Mouse (Mus musculus): ENCODE measurements around the gene Coro2b.
A peak's percentile ranks its signal among the peaks of the same experiment; 100 is the strongest.

The Coro2b gene

DNA sequence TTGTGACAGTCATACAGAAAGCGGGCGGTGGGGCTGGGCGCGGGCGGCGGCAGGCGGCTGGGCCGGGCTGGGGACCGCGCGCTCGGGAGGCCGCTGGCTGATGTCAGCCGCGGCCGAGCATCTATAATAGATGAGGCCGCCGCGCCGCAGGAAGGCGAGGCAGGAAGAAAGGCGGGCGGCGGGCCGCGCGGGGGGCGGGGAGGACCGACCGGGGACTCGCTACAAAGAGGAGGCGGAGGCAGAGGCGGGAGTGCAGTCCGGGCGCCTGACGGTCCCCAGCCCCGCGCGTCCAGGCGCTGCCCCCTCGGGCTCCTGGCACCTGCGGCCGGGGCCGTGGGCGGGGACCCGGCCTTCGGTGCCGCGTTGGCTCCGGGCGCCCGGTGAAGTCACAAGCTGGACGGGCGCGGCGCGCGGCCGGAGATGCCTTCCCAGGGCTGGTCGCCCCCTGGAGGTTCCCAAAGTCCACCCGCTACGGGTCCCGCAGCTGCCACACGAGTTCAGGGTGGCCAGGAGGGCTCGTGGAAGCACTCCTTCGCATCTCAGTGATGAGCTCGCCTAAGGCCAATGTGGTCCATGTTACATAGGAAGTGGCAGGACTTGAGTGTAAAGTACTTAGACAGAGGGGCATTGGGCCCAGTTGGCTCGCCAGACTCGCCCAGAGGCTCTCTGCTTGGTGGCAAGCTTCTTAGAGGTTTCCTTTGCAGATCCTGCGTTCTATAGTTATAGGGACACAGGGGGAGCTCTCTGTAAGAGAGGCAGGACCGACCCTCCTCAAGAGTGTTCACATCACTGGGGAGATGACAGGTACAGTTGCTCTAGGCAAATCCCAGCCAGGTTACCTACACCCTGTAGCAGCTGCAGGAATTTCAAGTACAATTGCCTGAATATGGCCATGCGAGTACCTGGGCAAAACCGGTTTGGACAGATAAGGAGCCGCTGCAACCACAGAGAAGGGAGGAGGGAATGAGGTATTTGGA is at the start of gene Coro2b:
TSS of gene Coro2b (minus strand) at position 390 of the 977 bp plus-strand sequence.
- peak; percentile 56 for DNase-seq (ENCODE audit: extremely low read depth, insufficient read length, low spot score)

DNA sequence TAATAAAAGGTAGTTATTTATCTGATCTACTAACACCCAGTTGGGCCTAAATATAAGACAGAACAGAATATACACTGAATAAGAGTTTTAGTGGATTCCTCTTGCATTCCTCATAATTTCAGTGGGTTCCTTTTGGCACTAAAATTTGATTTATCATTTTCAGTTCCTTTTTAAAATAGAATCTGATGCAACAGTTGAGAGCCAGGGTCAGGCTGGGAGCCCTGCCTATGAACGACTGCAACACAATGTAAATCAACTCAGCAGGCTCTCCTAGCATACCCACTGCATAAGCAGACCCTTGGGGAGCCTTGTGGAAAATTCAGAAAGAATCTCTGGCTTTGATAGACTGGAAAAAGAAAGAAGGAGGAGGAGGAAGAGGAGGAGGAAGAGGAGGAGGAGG is 40.7 kb upstream of the Coro2b start:
- no peak for DNase-seq (ENCODE audit: extremely low read depth, insufficient read length, low spot score)

DNA sequence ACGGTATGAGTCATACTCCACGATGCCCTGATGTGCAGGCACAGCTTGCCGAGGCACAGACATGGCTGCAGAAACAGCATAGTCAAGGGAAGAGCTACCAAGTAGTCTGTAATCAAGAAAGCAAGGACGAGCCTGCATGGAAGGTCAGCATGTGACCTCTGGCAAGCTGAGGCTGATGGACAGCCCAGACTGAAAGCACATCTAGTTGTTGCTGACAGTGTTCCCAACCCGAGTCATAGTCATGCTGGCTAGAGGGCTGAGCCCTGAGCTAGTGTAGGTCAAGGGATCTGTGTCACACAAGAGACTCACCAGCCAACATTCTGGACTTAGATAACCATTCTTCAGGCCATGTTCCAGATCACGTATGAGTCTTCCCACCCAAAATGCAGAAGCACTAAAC is 32.3 kb upstream of the Coro2b start:
- DNase-seq (ENCODE audit: extremely low read depth, insufficient read length, low spot score), result no peak

DNA sequence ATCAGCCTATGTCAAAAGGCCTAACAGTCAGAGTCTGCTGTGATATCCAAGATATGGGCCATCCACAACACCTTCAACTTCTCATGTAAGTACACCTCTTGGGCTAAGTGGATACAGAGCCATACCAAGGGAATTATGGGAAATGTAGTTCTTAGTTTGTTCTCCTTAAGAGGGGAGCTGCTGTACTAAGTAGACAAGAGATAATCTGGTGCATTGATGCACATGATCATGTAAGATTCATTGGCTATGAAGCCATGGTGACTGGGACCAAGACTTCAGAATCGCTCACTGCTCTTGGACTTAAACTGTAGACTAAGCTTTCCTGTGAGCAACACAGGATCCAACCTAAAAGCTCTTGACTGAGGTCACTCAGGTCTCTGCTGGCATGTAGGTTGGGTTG is 31.0 kb upstream of the Coro2b start:
- DNase-seq (ENCODE audit: extremely low read depth, insufficient read length, low spot score), result no peak

DNA sequence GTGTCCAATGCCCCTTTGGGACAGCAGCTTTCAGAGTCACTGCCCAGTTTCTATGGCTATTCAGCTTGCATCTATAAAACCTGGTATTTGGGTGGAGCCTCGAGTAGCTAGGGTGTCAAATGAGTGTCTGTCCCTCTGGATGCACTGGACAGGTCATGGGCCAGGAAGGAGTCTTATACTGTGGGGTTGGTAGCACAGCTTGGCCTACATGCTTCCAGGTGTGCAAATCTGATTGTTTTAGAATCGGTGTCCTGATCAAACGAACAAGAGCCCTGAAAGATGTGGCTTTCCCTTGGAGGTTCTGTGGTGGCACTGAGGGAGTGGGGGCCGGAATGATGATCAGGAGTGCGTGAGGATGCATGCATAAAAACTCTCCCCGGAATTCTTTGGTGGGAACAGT is 25.4 kb upstream of the Coro2b start:
- DNase-seq (ENCODE audit: extremely low read depth, insufficient read length, low spot score), result no peak

DNA sequence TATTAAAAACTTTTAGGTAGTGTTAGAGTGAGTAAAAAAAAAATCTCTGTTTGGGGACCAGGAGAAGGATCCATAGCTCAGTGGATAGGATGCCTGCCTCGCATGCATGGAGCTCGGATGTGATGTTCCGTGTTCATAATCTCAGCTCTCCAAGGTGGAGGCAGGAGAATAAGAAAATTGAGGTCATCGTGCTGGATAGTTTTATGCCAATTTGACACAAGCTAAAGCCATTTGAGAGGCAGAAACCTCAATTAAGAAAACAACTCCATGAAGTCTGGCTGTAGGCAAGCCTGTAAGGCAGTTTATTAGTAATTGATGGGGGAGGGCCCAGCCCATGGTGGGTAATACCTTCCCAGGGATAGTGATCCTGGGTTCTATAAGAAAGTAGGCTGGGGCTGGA is 23.6 kb upstream of the Coro2b start:
- DNase-seq (ENCODE audit: extremely low read depth, insufficient read length, low spot score), result no peak

DNA sequence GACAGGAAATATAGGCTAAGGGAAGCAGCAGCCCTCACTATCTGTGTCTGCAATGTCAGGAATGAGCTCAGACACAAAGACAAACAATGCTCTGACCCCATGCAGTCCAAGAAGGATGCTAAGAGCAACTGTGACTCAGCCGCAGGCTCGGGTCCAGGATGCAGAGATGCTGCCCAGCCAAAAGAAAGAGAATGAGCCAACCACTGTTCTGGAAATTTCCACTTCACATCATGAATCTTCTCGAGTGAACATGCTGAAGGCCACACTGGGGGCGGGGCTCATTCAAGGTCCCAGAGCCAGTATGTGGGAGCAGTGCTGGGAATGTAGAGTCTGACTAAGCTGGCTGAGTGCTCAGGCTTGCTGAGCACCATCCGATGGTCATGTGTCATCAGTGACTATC is 23.2 kb upstream of the Coro2b start:
- DNase-seq (ENCODE audit: extremely low read depth, insufficient read length, low spot score), result peak; percentile 85

DNA sequence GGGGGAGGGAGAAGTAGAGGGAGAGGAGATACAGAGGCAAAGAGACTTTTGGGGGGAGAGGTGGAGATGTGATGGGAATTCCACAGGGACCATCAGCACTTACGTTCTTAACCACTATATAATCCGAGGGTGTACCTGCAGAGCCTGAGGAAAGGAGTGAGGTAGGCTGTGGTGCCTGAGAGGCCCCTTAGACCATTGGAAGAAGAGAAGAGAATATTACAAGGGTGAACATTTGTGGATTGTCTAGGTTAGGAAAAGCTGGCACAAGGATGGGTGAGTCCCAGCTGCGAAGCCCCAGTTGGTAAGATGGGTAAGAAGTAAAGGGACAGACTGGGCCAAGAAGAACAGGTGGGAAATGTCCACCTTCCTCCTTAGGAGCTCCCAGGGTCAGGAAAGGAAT is 22.6 kb upstream of the Coro2b start:
- DNase-seq (ENCODE audit: extremely low read depth, insufficient read length, low spot score), result no peak

DNA sequence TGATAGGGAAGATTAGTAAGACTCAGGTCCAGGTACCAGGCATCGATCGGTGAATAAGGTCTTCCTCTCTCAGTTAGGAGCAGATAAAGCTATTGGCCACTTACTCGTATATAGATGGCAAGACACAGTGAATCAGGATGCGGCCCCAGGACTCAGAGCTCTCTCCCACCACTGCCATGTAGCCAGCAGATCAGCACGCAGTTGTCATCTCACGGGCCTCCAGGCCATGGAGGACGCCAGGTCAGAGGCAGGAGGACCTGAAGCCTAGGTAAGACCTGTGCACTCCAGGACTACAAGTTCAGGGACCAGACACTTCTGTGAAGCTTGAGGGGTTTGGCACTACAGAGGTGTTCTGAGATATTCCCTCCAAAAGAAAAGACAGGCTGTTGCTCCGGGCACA is 21.2 kb upstream of the Coro2b start:
- DNase-seq (ENCODE audit: extremely low read depth, insufficient read length, low spot score), result no peak

DNA sequence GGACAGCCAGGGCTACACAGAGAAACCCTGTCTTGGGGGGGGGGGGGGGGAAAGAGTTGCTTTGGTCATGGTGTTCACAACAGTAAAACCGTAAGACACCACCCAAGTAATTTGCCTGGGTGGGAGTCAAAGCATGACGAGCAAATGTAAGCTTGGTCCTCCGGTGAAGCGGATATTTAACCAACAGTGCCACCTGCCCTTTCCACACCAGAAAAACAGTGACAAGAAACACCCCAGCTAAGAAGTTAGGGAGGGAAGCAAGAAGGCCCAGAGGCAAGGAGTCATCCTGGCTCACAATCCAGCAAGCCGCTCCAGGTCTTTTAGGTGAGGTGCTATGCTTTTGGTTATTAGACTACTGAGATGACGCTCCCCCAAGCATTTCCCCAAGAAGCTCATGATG is 19.9 kb upstream of the Coro2b start:
- no peak for DNase-seq (ENCODE audit: extremely low read depth, insufficient read length, low spot score)

DNA sequence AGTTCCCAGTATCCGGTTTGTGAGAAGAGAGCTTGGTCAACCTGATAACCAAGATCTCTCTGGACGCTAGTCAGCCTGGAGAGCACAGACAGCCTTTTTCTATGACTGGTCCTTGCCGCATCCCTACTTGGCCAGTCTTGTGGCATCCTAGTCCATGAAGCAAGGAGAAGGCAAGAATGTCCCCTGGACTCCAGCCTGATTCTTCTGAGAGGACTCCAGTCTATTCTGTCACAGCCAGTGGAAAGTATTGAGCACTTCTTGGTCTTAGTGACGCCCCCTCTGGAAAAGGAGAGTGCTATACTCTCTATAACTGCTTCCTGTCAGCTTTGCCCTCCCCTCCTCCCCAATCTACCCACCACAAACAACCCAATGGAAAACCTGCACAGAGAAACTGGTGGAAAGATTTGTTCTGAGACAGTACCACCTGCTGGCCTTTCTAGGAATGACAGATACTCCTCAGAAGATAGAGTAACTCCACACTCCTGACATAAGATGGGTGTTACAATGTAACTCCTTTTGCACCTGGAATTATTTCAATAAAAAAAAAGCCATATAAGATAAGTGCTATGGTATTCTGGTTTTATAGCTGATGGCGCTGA is 18.5 kb upstream of the Coro2b start:
- DNase-seq (ENCODE audit: extremely low read depth, insufficient read length, low spot score), result no peak

DNA sequence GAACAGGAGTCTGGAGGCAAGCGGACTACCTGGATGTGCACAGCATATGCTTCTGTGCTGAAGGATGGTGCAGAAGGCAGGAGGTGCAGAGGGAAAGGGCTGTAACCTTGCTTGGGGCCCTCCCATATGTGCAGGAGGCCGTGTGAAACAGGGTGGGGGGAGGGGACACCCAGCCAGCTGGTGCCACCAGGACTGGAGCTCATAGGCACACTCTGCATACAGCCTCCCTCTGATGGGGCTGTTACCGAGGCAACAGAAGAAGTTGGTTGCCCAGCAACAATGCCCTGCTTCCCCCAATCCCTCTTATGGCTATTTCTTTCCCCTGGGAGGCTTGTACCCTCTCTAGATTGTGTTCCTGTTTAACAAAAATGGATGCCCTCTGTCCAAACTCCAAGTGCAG is 17.8 kb upstream of the Coro2b start:
- no peak for DNase-seq (ENCODE audit: extremely low read depth, insufficient read length, low spot score)

DNA sequence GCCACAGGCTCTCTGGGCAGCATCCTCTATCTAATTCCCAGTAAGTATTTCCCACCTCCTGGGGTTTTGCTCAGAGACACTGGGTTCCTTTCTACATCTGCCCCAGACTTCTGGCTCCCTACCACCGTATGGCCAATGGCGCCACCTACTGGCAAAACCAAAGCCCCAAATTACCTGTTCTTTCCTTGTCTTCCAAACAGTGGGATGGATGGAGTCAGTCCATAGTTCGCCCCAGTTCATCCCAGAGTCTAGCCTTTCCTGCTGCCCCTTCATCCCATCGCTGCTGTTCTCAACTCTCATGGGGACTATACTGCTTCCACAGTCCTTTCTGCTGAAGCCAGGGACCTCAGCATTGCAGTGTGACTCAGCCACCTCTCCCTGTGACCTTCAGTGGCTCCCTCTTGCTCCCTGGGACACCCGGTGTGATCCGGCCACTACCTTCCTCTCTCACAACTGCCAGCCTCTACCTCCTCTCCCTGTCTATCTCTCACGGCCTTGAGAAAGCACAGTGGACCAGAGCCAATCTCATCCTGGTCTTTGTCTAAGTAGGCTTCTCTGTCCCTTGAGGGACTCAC is 16.6 kb upstream of the Coro2b start:
- no peak for DNase-seq (ENCODE audit: extremely low read depth, insufficient read length, low spot score)

DNA sequence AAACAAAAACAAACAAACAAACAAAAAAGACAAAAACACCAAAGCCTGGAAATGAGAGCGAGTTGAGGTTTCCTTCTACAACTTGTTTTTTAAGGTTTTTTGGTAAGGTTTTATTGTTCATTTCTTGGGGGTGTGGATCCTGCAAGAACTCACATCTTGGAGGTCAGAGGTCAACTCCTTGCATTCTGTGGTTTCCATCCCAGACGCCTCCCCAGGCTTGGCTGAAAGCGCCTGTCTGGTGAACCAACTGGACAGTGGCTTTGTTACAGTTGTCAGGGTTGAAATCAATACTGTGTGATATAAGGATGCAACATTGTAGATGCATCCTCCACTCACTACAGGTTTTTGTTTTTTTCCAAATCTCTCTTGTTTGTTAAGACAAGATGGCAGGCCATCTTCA is 14.7 kb upstream of the Coro2b start:
- no peak for DNase-seq (ENCODE audit: extremely low read depth, insufficient read length, low spot score)

DNA sequence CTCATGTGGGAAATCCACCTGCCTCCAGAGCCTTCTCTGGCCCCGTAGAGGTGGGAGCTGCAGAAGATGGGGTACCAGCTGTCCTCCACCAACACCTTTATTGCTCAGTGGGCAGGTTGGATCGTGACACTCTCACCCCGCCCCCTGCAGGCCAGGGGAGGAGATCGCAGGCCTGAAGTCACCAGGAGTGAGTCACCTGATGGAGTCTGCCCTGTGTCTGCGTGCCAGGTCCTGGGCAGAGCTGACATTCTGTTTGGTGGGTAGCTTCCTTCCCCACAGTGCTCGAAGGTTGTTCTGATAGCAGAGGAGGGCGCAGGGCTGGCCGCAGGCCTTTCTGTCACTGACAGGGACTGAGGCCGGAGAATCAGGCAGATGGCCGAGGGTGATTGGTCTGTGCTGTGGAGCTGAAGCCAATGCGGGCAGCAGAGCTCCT is 13.8 kb upstream of the Coro2b start:
- DNase-seq (ENCODE audit: extremely low read depth, insufficient read length, low spot score), result peak; percentile 72

DNA sequence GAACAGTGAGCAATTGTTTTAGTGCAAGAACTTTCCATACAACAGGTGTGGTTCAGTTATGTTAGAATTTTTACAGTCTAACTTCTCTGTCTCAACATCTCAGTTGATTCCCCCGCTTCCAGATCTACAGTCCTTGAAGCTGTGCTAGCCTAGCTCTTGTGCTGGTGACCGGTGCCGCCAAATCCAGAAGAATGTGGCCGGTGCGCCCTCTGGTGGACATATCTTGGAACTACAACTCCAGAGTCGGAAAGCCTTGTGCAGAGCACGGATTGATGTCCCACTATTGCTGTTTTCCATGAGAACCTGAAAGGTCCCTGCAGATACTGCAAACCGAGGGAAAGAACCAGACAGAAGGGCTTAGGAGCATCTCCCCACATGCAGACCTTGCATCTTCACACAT is 13.0 kb upstream of the Coro2b start:
- peak; percentile 39 for DNase-seq (ENCODE audit: extremely low read depth, insufficient read length, low spot score)

DNA sequence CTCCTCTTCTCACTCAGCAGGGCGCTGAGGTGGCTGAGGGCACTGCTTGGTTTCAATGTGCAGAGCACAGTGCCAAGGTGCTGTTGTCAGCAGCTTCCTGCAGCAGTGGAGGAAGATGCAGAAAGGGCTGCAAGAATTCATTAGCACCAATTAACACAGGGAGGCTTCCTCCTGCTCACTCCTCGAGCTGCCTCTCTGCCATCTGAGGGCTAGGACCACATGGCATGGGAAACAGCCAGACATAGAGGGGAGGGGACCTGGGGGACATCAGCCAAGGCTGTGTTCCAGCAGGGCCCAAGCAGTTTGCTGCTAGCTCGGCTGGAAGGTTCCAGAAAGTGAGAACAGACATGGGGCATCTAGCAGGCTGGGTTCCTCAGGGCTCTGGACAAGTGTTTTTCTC is 10.6 kb upstream of the Coro2b start:
- DNase-seq (ENCODE audit: extremely low read depth, insufficient read length, low spot score), result no peak

DNA sequence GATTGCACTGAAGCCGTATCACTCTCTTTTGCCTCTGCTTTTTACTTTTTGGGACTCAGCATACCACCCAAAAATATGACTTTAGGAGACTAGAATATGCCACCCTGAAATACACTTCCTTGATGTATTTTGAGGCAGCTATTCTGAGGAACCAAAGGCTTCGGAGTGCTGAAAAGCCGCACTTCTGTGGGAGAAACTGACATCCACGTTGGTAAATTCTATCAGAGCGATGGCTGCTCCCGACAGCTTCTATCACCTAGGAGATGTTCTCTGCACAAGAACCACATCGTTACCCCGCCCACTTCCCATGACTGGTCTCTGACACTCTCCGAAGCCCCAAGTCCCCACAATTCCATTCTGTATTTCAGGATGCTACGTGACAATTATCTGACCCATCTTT is 8.0 kb upstream of the Coro2b start:
- no peak for DNase-seq (ENCODE audit: extremely low read depth, insufficient read length, low spot score)

DNA sequence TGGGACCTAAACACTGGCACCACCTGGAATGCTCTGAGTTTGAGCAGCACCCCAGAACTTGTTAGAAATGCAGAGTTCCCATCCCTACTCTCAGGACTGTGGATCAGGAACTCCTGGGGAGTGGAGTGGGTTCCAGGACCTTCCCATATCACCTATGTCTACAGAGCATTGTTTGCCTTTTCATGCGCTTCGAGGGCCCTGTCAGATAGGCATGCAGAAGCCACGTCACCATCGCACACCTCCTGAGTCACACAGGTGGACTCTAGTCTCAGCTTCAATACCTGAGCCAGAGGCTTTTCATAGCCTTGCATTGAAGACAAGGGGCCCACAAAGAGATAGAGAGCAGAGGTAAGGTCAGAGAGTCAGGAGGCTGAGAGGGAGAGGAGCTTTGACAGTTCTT is 7.0 kb upstream of the Coro2b start:
- no peak for DNase-seq (ENCODE audit: extremely low read depth, insufficient read length, low spot score)

DNA sequence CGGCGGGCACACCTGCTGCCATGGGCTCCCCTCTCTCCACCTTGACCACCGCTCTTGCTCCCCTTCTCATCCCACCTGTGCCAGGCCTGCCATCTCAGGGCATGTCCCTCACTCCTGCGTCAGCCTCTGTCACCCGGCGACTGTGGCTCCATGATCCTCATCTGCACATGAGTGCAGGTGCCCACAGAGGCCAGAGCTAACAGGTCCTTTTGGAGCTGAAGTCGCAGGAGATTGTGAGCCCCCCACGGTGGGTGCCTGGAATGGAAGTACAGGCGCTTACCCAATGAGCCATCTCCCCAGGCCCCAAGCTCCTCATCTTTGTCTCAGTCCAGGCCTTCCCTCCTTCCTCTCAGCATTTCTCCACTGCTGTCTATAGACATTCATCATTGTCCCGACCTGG is 4.8 kb upstream of the Coro2b start:
- DNase-seq (ENCODE audit: extremely low read depth, insufficient read length, low spot score), result no peak

DNA sequence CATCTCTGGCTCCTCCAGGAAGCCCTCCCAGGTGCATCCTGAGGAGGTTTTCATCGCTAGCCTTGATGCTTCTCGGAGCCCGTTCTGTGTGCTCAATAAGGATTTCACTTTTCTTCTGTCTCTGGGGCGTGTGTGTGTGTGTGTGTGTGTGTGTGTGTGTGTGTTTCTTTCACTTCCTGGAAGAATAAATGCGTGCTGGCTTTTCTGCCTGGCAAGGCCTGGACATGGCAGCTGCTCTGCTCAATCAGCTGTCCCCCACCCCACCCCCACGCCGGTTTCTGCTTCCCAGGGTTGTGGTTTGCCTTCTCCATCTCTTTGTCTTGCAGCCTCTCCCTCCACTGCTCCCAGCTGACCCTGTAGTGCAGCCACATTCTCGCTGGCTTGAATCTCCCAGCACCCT is 4.3 kb upstream of the Coro2b start:
- DNase-seq (ENCODE audit: extremely low read depth, insufficient read length, low spot score), result no peak

DNA sequence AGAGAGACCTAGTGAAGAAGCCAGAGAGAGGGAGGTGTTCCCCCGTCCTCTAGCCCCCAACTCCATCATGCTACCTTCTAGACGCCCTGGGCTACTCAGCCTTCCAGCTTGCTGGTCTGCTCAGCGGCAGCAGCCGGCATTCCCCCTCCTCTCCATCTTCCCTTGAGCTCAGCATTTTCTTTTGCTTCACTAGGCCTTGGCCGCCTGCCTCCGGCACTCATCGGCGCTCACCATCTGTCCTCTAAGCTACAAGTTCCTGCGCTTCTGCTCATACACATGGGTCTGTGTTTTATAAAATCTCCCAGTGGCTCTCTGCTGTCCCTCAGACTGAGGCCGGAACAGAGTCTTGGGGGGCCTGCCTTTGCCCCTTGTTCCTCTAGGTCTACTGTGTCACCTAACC is 3.9 kb upstream of the Coro2b start:
- DNase-seq (ENCODE audit: extremely low read depth, insufficient read length, low spot score), result no peak

Data from 3134 (cell line).